Mouse (Mus musculus) heart, postnatal 10 days (tissue): ENCODE data around the gene Gm14401. TPM values are rescaled to one million over a fixed set of nuclear protein-coding genes. Genes with fewer than 3 reads are reported as not detected.
"Not testable (repeated sequence)": the region's sequence is repeated elsewhere in the genome, so short reads cannot be mapped to it uniquely, and the experiment has no call there.

Source experiments
- DNase-seq, 2 experiments: peaks; one replicate each; pipeline ENCODE4 v3.0.0; 2021
- intact Hi-C: fragments of 180-260 bp; cut with DNase I; formaldehyde crosslinking; loops from one replicate; pipeline ENCODE4 v1.15.1; 2025
- total RNA-seq, 2 experiments: library from RNA; stranded (reverse); gene quantifications; 2 replicates each; pipeline ENCODE4 v1.2.3; 2021

Gene Gm14401
- under 1 TPM in 1 of 2 experiments, not detected in 1; 0.47 TPM for total RNA-seq

GRCm38 (mm10) chr2:177073432-177074423 lies at the start of gene Gm14401:
Gene Gm14401, plus strand, starts transcription at chr2:177074320.
- intact Hi-C loops = not testable (repeated sequence)
- DNase-seq = peak; percentile 3 to 5

GRCm38 (mm10) chr2:177072807-177073206 lies 1.3 kb upstream of the Gm14401 start:
- DNase-seq, intact Hi-C loops: not testable (repeated sequence)

GRCm38 (mm10) chr2:177075015-177075414 lies 895 bp downstream of the Gm14401 start:
- DNase-seq = peak in 1 of 2 experiments; percentile 1
- intact Hi-C loops = not testable (repeated sequence)

- DNase-seq, intact Hi-C loops: not testable (repeated sequence)
These were observed 5.7 kb downstream of the Gm14401 start for GRCm38 (mm10) chr2:177079866-177080265.

GRCm38 (mm10) chr2:177109086-177109485 lies 35.0 kb downstream of the Gm14401 start:
- intact Hi-C loops = not testable (repeated sequence)

GRCm38 (mm10) chr2:177129097-177129496 lies 55.0 kb downstream of the Gm14401 start:
- DNase-seq, intact Hi-C loops: not testable (repeated sequence)

More at GRCm38 (mm10) chr2:177109086-177109485, 35.0 kb downstream of the Gm14401 start:
- DNase-seq = not testable (repeated sequence)

Other genes with a start within 250 kb of the Gm14401 start
- not detected for gene Gm14408, start 243.2 kb upstream of the Gm14401 start, total RNA-seq
- gene Gm14296, start 146.5 kb upstream of the Gm14401 start, total RNA-seq = 1 to 10 TPM; 3.9 to 4.4 TPM
- gene Gm14419, start 73.4 kb upstream of the Gm14401 start, total RNA-seq = 10 to 100 TPM; 29.8 to 44.7 TPM
- gene Gm14410, start 132.1 kb downstream of the Gm14401 start, total RNA-seq = 10 to 100 TPM; 15.0 to 20.2 TPM
- gene Gm14409, start 192.7 kb downstream of the Gm14401 start, total RNA-seq = 1 to 10 TPM in 1 of 2 experiments, under 1 TPM in 1; 0.79 to 1.8 TPM
- 1 to 10 TPM in 1 of 2 experiments, under 1 TPM in 1; 0.60 to 1.1 TPM for gene Gm14412, start 250.0 kb downstream of the Gm14401 start, total RNA-seq